Mouse (Mus musculus) right cerebral cortex, adult 18-20 months (tissue): ENCODE results near the gene Pik3ap1.
A peak's percentile ranks its signal among the peaks of the same experiment; 100 is the strongest.

Source experiments
- DNase-seq: peaks from one replicate; pipeline ENCODE4 v3.0.0; 2022; ENCODE audit warnings: mixed read lengths

Gene Pik3ap1

GRCm38 (mm10) chr19:41270151-41270727 is 114.7 kb downstream of the Pik3ap1 start:
- peak; percentile 77 for DNase-seq

- DNase-seq, result no peak
Measured at GRCm38 (mm10) chr19:41266251-41266901, 118.5 kb downstream of the Pik3ap1 start.

GRCm38 (mm10) chr19:41264331-41264799 is 120.5 kb downstream of the Pik3ap1 start:
- DNase-seq, result no peak

- peak; percentile 93 for DNase-seq
Measured at GRCm38 (mm10) chr19:41263630-41264295, 121.1 kb downstream of the Pik3ap1 start, which contains the start of gene Tm9sf3. Gene Tm9sf3, minus strand, starts transcription at chr19:41263997.

GRCm38 (mm10) chr19:41262712-41263629 is 121.9 kb downstream of the Pik3ap1 start:
- DNase-seq, result peak; percentile 60

- DNase-seq, result no peak
Measured at GRCm38 (mm10) chr19:41260736-41261135, 124.2 kb downstream of the Pik3ap1 start.

DNA sequence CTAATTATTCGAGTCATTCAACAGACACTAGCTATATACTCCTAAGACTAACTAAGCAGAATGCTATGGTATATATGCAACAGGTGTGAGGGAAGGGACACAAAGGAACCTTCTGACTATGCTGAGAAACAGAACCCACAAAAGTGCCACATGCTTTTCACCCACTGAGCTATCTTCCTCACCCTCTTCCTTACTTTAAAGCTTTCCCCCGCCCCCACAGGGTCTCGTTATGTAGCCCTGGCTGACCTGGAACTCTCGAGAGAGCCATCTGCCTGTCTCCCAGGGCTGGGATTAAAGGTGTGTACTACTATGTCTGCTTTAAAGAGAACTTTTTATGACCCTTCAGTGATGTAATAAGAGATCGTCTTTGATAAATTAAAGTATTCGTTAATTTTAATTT is 125.6 kb downstream of the Pik3ap1 start:
- DNase-seq, result no peak

DNA sequence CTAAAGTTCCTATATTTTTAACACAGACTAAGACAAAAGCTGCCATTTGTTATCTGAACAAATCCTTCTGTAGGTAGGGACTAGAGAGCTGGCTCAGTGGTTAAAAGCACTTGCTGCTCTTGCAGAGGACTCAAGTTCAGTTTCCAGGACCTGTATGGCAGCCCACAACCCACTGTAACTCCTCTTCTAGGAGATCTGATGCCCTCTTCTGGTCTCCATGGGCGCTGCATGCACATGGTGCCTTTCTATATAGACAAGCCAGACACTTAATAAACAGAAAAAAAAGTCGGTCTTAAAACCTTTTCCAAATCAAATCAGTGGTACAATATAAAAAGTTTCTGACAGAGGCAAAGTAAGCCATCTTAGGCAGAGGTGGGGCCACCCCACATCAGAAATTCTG is 126.2 kb downstream of the Pik3ap1 start:
- DNase-seq, result no peak

DNA sequence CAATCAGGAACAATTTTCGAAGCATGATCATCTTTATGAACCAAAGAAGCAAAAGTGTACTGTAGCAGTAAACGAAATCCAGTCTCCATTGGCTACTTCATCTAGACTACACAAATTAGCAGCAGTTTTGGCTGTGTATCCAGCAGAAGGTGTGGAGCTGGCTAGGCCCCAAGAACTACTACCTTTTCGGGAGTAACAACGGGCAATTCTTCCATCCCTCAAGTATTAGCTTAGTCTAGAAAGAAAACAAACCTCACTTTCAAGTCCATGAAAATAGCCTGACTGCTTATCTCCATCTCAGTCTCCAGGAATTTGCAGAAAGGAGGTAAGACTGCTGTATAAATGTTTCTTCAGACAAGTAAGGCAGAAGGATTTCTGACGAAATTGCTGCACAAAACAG is 130.3 kb downstream of the Pik3ap1 start:
- DNase-seq, result no peak

GRCm38 (mm10) chr19:41248968-41249367 is 135.9 kb downstream of the Pik3ap1 start:
- no peak for DNase-seq

DNA sequence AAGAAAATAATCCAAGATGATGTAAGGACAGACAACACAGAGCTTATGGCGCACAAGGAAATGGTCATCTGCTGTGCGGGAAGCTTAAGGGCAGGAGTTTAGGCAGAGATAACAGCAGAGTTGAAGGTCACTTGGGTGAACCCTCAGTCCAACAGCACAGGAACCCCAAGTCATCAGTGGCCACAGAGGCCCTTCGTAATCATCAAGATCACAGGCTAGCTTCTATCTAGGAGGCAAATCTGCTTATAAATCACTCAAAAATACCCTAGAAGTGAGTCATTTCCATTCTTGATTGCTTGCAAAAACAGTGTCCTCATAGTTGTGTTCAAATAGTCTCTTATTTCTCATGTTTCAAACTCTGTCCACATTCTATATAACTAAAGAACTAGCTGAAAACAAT is 136.6 kb downstream of the Pik3ap1 start:
- no peak for DNase-seq

DNA sequence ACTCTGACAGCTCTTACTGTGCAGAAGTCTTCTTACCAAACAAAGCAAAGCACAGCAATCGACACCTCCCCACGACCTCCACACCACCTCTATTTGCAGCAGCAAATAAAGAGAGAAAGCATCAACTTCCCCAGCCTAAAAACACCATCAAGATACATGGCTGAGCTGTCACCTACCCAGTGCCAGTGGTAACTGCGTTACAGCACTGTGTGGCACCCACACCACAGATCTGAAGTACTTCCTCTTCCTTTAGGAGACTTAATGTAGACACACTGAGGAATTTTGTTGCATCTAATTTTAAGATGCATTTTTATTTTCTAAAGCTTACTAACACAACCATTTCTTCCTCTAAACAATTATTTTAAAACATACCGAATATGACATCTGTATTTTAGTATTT is 138.6 kb downstream of the Pik3ap1 start:
- DNase-seq, result no peak

DNA sequence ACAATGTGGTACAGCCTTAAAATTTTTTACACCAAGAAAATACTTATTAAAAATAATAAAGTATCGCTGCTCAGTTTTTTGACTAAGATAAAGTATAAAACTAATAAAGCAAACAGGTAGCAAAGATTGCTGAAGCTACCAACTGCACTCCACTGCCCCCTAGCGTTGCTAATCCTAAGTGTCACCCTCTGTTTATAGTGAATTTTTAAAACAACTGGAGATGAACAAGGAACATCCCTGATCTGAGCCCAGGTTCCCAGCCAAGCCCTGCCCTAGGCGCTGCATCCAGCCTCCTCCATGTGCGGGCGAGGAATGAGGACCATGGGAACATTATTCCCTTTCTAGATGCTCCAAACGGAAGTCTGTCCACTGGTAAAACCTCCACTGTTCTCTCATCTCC is 140.3 kb downstream of the Pik3ap1 start:
- peak; percentile 16 for DNase-seq

- DNase-seq, result no peak
Measured at GRCm38 (mm10) chr19:41241997-41242396, 142.9 kb downstream of the Pik3ap1 start.

DNA sequence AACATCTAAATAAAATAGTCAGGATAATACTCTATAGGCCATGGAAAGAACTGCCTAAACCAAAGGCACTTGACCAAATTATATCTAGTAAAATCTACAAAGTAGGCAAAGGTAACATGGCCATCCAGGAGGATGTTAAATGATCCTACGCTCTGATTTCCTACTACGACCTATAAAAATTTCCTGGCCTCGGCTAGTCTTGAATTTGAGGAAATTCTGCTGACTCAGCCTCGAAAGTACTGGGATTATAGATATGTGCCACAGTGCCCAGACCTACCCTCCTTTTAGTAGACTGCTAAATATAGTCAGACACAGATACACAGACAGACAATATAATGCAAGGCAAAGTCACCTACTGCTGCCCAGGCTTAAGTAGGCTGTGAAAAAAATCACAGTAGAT is 151.2 kb downstream of the Pik3ap1 start:
- no peak for DNase-seq
